Mouse (Mus musculus): ENCODE measurements around the gene Gm26657. TPM values are rescaled to one million over a fixed set of nuclear protein-coding genes. Genes with fewer than 3 reads are reported as not detected.

The Gm26657 gene
- polyA plus RNA-seq, 1 experiment from 2014 or later: not detected

DNA sequence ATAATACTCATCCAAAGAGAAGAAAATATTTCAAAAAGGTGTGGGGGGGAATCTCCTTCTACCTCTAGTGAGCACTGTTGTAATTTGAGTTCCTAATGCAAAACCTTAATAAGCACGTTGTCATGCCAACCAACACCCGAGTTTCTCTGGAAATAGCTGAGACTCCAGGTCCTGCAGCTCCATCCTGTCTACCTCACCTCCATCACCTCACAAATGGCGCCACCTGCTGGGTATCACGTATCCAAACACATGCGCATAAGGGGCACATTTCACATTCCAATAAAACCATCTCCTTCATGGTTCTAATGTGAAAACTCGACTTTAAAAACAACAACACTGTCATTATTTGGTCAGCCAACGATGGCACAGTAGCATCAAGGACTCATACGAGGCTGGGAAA lies 14.0 kb upstream of the Gm26657 start:
- Histone ChIP-seq H3K4me2 (no peak overlapping the region), H3K9me3 (peaks cover 7% of the 10 kb centered on the region), H3K36me3 (replicated peaks) (no peaks in the 10 kb centered on the region), H3K27ac (no peak overlapping the region), H3K4me1 (no peaks in the 10 kb centered on the region), H3K4me3 (replicated peaks) (no peak overlapping the region), H3K27me3 (no peaks in the 10 kb centered on the region), H3K9ac (no peak overlapping the region)
- 57% methylated on average over 8 of the region's 8 CpGs for WGBS
- ATAC-seq (ENCODE audit: low FRiP score): no peak

GRCm38 (mm10) chr4:56740611-56741010 lies 741 bp downstream of the Gm26657 start:
- Histone ChIP-seq H3K9ac (no peak overlapping the region), H3K9me3 (peaks cover 4% of the 10 kb centered on the region; the same call in 1 of the 2 replicates), H3K4me1 (no peaks in the 10 kb centered on the region), H3K36me3 (replicated peaks) (peaks cover 15% of the 10 kb centered on the region), H3K4me3 (replicated peaks) (no peak overlapping the region), H3K27ac (no peak overlapping the region), H3K4me2 (no peak overlapping the region), H3K27me3 (no peaks in the 10 kb centered on the region)
- no peak for ATAC-seq (ENCODE audit: low FRiP score)
- WGBS: 97% methylated on average over 20 of the region's 20 CpGs

DNA sequence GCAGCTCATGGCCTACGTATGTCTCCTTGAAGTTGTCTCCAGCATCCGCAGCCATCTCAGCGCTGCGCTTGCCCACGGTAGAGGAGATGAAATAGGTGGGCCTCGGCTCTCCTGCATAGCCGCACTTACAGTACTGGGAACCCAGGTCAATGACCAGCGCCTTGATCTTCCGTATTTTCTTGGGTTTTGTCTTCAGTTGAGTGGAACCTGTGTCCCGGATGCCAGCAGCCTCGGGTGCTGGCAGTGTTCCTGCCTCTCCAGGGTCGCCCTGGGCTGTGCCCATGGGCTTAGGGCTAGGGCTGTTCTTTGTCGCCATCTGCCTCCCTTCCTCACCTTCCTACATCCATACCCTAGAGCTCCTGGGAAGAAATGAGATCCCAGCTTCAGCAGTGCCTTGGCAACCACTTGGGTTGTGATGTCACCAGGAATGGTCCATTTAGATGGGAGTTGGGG lies 1.2 kb downstream of the Gm26657 start, which contains the start of gene Actl7b:
Gene Actl7b (minus strand): TSS at position 403 of the 453 bp plus-strand sequence.
- Histone ChIP-seq H3K4me3 (replicated peaks) (no peak within 1 kb of the TSS), H3K27me3 (no peaks in the 10 kb centered on the region), H3K9ac (no peak within 1 kb of the TSS), H3K9me3 (peaks cover 4% of the 10 kb centered on the region; the same call in 1 of the 2 replicates), H3K36me3 (replicated peaks) (peaks cover 19% of the 10 kb centered on the region), H3K4me2 (no peak within 1 kb of the TSS), H3K27ac (no peak within 1 kb of the TSS), H3K4me1 (no peaks in the 10 kb centered on the region)
- WGBS: 93% methylated on average over 13 of the region's 13 CpGs
- ATAC-seq (ENCODE audit: low FRiP score): no peak

DNA sequence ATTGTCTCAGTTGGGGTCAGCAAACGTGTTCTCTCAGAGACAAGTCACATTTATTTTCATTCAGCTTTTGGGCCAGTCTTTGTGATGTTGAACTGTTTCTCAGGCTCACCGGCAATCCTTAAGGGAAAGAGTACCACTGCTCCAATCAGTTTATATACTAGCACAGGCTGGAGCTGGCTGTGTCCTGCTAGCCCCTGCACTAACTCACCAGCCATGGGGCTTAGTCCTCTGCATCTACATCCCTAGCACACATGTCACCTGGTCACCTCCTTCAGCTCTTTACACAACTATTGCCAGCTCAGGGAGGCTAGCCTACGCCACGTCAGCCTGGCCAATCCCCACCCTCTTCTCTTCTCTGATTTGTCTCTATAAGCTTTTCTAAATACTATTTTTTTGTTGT lies 2.8 kb downstream of the Gm26657 start:
- ATAC-seq (ENCODE audit: low FRiP score): no peak
- H3K4me2 ChIP-seq: no peak overlapping the region
- WGBS: 92% methylated on average over 4 of the region's 4 CpGs
- no peaks in the 10 kb centered on the region for H3K27me3 ChIP-seq
- H3K27ac ChIP-seq: no peak overlapping the region
- no peak overlapping the region for H3K9ac ChIP-seq
- no peak overlapping the region for H3K4me3 ChIP-seq (replicated peaks)
- peaks cover 4% of the 10 kb centered on the region; the same call in 1 of the 2 replicates for H3K9me3 ChIP-seq
- H3K36me3 ChIP-seq (replicated peaks): peaks cover 35% of the 10 kb centered on the region
- H3K4me1 ChIP-seq: no peaks in the 10 kb centered on the region

- no peak for ATAC-seq (ENCODE audit: low FRiP score)
- no peaks in the 10 kb centered on the region for H3K4me1 ChIP-seq
- no peak within 1 kb of the TSS for H3K4me2 ChIP-seq
- no peaks in the 10 kb centered on the region for H3K27me3 ChIP-seq
- no peak within 1 kb of the TSS for H3K4me3 ChIP-seq (replicated peaks)
- peaks cover 4% of the 10 kb centered on the region; the same call in 1 of the 2 replicates for H3K9me3 ChIP-seq
- H3K27ac ChIP-seq: no peak within 1 kb of the TSS
- H3K9ac ChIP-seq: no peak within 1 kb of the TSS
- 95% methylated on average over 21 of the region's 21 CpGs for WGBS
- peaks cover 41% of the 10 kb centered on the region for H3K36me3 ChIP-seq (replicated peaks)
Observed at GRCm38 (mm10) chr4:56743363-56744195, 3.7 kb downstream of the Gm26657 start, which contains the start of gene Actl7a. Actl7a (plus strand) TSS chr4:56743413.

- H3K4me1 ChIP-seq: no peaks in the 10 kb centered on the region
- no peak overlapping the region for H3K9ac ChIP-seq
- no peak overlapping the region for H3K27ac ChIP-seq
- H3K4me3 ChIP-seq (replicated peaks): no peak overlapping the region
- no peaks in the 10 kb centered on the region for H3K27me3 ChIP-seq
- 92% methylated on average over 2 of the region's 2 CpGs for WGBS
- peaks cover 67% of the 10 kb centered on the region for H3K36me3 ChIP-seq (replicated peaks)
- no peak overlapping the region for H3K4me2 ChIP-seq
- H3K9me3 ChIP-seq: peaks cover 4% of the 10 kb centered on the region; the same call in 1 of the 2 replicates
- no peak for ATAC-seq (ENCODE audit: low FRiP score)
Observed at GRCm38 (mm10) chr4:56746345-56746744, 6.5 kb downstream of the Gm26657 start.

DNA sequence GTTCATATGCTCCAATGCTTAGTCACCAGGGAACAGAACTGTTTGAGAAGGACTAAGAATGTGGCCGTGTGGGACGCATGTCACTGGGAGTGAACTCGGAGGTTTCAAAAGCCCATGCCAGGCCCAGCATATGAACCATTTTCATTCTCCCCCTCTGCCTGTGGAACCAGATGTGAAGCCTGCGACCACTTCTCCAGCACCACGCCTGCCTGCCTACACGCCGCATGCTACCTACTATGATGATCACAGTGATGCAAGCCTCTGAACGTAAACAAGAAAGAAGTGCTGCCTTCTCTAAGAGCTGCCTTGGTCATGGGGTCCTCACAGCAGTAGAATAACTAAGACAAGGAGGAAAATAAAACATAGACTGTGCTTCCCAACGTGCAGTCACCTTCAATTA lies 7.6 kb downstream of the Gm26657 start:
- no peaks in the 10 kb centered on the region for H3K4me1 ChIP-seq
- no peak overlapping the region for H3K27ac ChIP-seq
- H3K9ac ChIP-seq: no peak overlapping the region
- WGBS: 98% methylated on average over 9 of the region's 9 CpGs
- H3K27me3 ChIP-seq: no peaks in the 10 kb centered on the region
- no peak for ATAC-seq (ENCODE audit: low FRiP score)
- no peak overlapping the region for H3K4me3 ChIP-seq (replicated peaks)
- peaks cover 76% of the 10 kb centered on the region for H3K36me3 ChIP-seq (replicated peaks)
- H3K9me3 ChIP-seq: peaks cover 4% of the 10 kb centered on the region; the same call in 1 of the 2 replicates
- H3K4me2 ChIP-seq: no peak overlapping the region

DNA sequence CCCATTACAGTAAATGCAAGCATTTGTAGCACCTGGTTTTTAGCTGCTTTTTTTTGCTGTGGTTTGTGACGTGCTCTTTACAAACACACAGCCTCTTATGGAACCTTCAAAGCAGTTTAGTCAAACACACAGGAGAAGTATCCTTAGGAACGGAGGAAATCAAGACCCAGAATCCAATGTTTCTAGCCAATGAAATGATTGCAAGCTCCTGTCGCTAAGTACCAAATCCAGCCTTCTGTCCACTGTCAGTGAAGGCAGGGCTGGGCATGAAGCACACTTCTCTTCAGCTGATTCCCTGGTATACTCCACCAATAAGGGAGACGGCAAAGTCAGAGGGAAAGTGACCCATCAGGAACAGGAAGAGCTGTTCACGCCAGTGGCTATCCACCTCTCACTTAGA lies 16.2 kb downstream of the Gm26657 start:
- H3K4me2 ChIP-seq: no peak overlapping the region
- WGBS: 94% methylated on average over 5 of the region's 5 CpGs
- ATAC-seq (ENCODE audit: low FRiP score): no peak
- peaks cover 90% of the 10 kb centered on the region for H3K36me3 ChIP-seq (replicated peaks)
- no peaks in the 10 kb centered on the region for H3K27me3 ChIP-seq
- H3K4me1 ChIP-seq: no peaks in the 10 kb centered on the region
- H3K9me3 ChIP-seq: no peaks in the 10 kb centered on the region
- H3K9ac ChIP-seq: no peak overlapping the region
- H3K27ac ChIP-seq: no peak overlapping the region
- no peak overlapping the region for H3K4me3 ChIP-seq (replicated peaks)

GRCm38 (mm10) chr4:56756966-56757600 lies 17.2 kb downstream of the Gm26657 start:
- Histone ChIP-seq H3K9ac (no peak overlapping the region), H3K4me3 (replicated peaks) (no peak overlapping the region), H3K4me1 (no peaks in the 10 kb centered on the region), H3K4me2 (no peak overlapping the region), H3K27me3 (no peaks in the 10 kb centered on the region), H3K9me3 (no peaks in the 10 kb centered on the region), H3K36me3 (replicated peaks) (peaks cover 90% of the 10 kb centered on the region), H3K27ac (no peak overlapping the region)
- ATAC-seq (ENCODE audit: low FRiP score): no peak
- 94% methylated on average over 10 of the region's 10 CpGs for WGBS

DNA sequence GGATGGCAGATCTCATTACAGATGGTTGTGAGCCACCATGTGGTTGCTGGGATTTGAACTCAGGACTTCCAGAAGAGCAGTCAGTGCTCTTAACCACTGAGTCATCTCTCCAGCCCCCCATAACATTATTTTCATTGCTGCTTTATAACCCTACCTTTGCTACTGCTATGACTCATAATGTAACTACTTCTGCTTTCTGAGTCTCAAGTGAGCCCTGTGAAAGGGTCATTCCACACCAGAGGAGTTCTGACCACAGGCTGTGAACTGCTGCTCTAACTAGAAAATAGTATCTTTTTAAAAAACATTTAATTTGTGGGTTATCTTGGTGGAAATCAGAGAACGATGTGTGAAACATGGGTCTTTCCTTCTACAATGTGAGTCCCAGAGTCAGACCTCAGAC lies 17.8 kb downstream of the Gm26657 start:
- 93% methylated on average over 1 of the region's 1 CpGs for WGBS

GRCm38 (mm10) chr4:56767861-56768284 lies 28.0 kb downstream of the Gm26657 start:
- WGBS: 87% methylated on average over 5 of the region's 5 CpGs
- Histone ChIP-seq H3K27ac (no peak overlapping the region), H3K9me3 (no peaks in the 10 kb centered on the region), H3K4me1 (no peaks in the 10 kb centered on the region), H3K4me2 (no peak overlapping the region), H3K27me3 (no peaks in the 10 kb centered on the region), H3K36me3 (replicated peaks) (peaks cover 84% of the 10 kb centered on the region), H3K9ac (no peak overlapping the region), H3K4me3 (replicated peaks) (no peak overlapping the region)
- no peak for ATAC-seq (ENCODE audit: low FRiP score)

More for the DNA sequence above, 17.8 kb downstream of the Gm26657 start:
- Histone ChIP-seq H3K4me3 (replicated peaks) (no peak overlapping the region), H3K27ac (no peak overlapping the region), H3K9ac (no peak overlapping the region), H3K36me3 (replicated peaks) (peaks cover 95% of the 10 kb centered on the region), H3K4me2 (no peak overlapping the region), H3K4me1 (no peaks in the 10 kb centered on the region), H3K27me3 (no peaks in the 10 kb centered on the region), H3K9me3 (no peaks in the 10 kb centered on the region)
- ATAC-seq (ENCODE audit: low FRiP score): no peak

DNA sequence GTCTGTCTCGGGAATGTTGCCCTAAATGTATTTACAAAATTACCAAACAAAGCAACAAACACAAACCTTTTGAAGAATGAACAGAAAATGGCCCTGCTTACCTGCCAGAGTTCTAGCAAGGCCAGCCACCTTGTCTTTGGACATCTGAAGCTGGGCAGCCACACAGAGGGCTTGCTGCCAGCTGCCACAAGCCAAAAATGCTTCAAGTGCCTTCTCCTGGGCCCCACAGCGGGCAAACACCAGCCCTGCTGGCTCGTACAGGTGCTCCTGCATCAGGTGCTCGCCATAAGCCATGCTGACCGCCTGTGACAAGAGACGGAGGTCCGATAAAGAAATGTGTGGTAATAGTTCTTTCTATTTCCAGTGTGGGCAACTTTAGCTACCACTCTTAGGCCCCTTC lies 29.0 kb downstream of the Gm26657 start:
- Histone ChIP-seq H3K9me3 (no peaks in the 10 kb centered on the region), H3K36me3 (replicated peaks) (peaks cover 89% of the 10 kb centered on the region), H3K4me1 (no peaks in the 10 kb centered on the region), H3K9ac (no peak overlapping the region), H3K27ac (no peak overlapping the region), H3K4me2 (no peak overlapping the region), H3K4me3 (replicated peaks) (no peak overlapping the region), H3K27me3 (no peaks in the 10 kb centered on the region)
- ATAC-seq (ENCODE audit: low FRiP score): no peak
- 90% methylated on average over 7 of the region's 7 CpGs for WGBS
